Mouse (Mus musculus): ENCODE measurements at regions not wholly inside any gene's neighbourhood (a gene's known extent, or its start where the extent isn't known, plus 50 kb on each side); places are given as distances from the start of the nearest gene placed in this dataset.
A peak's percentile ranks its signal among the peaks of the same experiment; 100 is the strongest.

- no peak for DNase-seq
These were observed 146.0 kb upstream of the Ednra start for GRCm38 (mm10) chr8:77870264-77870663.

- DNase-seq = no peak
These were observed 148.5 kb upstream of the Ednra start for GRCm38 (mm10) chr8:77872771-77873170.

- no peak for DNase-seq
These were observed 195.5 kb upstream of the Ednra start for GRCm38 (mm10) chr8:77919776-77920175.

- no peak for DNase-seq
These were observed 197.6 kb upstream of the Ednra start for GRCm38 (mm10) chr8:77921868-77922267.

- no peak for DNase-seq
These were observed 223.4 kb upstream of the Ednra start for GRCm38 (mm10) chr8:77947702-77948101.

GRCm38 (mm10) chr8:77949640-77950039, 225.4 kb upstream of the Ednra start:
- no peak for DNase-seq

- DNase-seq = no peak
These were observed 234.6 kb upstream of the Ednra start for GRCm38 (mm10) chr8:77958814-77959372.

- no peak for DNase-seq
These were observed 238.9 kb upstream of the Ednra start for GRCm38 (mm10) chr8:77963102-77963698.

- DNase-seq = no peak
These were observed 242.7 kb upstream of the Ttc29 start for GRCm38 (mm10) chr8:77970378-77970777.

GRCm38 (mm10) chr8:77973714-77974113, 239.4 kb upstream of the Ttc29 start:
- DNase-seq = peak; percentile 27

- DNase-seq = no peak
These were observed 234.0 kb upstream of the Ttc29 start for GRCm38 (mm10) chr8:77979106-77979505.

- no peak for DNase-seq
These were observed 232.4 kb upstream of the Ttc29 start for GRCm38 (mm10) chr8:77980701-77981100.

- DNase-seq = no peak
These were observed 231.1 kb upstream of the Ttc29 start for GRCm38 (mm10) chr8:77982031-77982430.

GRCm38 (mm10) chr8:77983476-77983875, 229.6 kb upstream of the Ttc29 start:
- no peak for DNase-seq

GRCm38 (mm10) chr8:77987237-77987636, 225.9 kb upstream of the Ttc29 start:
- DNase-seq = no peak

- DNase-seq = no peak
These were observed 224.6 kb upstream of the Ttc29 start for GRCm38 (mm10) chr8:77988291-77989056.

GRCm38 (mm10) chr8:77991050-77991449, 222.0 kb upstream of the Ttc29 start:
- DNase-seq = no peak

- no peak for DNase-seq
These were observed 212.8 kb upstream of the Ttc29 start for GRCm38 (mm10) chr8:78000303-78000702.

- no peak for DNase-seq
These were observed 211.4 kb upstream of the Ttc29 start for GRCm38 (mm10) chr8:78001656-78002055.

- DNase-seq = no peak
These were observed 211.0 kb upstream of the Ttc29 start for GRCm38 (mm10) chr8:78002071-78002470.

GRCm38 (mm10) chr8:78003888-78004543, 209.1 kb upstream of the Ttc29 start:
- peak; percentile 75 for DNase-seq

GRCm38 (mm10) chr8:78004891-78005290, 208.2 kb upstream of the Ttc29 start:
- no peak for DNase-seq

GRCm38 (mm10) chr8:78013101-78013500, 200.0 kb upstream of the Ttc29 start:
- no peak for DNase-seq
